ENCODE assay signal across 22 mouse cellular contexts in the genomic region with DNA sequence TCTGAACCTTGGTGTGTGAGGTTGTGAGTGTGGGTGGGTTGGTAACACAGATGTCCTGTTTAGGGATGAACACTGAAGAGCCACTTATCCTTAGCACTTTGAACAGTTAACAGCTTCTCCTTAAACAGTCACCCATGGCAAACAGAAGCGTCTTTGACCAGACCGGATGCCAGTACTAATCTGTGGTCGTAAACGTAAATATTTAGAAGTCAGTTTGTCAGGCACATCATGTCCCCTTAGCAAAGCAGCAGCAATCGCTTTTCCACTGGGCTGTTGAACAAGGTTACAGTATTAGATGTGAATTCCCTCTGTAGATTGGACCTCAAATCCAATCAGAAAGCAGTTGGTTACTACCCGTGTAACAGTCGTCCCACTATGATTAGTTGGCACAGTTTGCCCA. TPM values are rescaled to one million over a fixed set of nuclear protein-coding genes. Genes with fewer than 3 reads are reported as not detected.
DNase-seq lines count a peak whose midpoint lies in the region; ATAC-seq and TF ChIP-seq lines count a peak whose summit lies in the region.
"Had no signal": no experiment of that assay in that cellular context is flagged by ENCODE, and none has a peak within 500 bp of the region (broad histone marks: within the 10 kb centered on the region; RNA-seq: fewer than 3 reads in every experiment).

No protein-coding gene starts in this region.

- H3K4me3 ChIP-seq in layer of hippocampus, adult 2 months, result no peak overlapping the region
- no peak overlapping the region for H3K4me3 ChIP-seq in lung, embryonic 16.5 days (ENCODE audit: low read length)
- H3K4me3 ChIP-seq: forebrain, embryonic 10.5 days; forebrain, embryonic 13.5 days; heart, adult 2 months; heart, embryonic 10.5 days; heart, embryonic 13.5 days had no signal

- DNase-seq in layer of hippocampus, adult 2 months (ENCODE audit: low spot score in 2 of 2), result no peak
- DNase-seq in layer of hippocampus, adult 9-11 months, result no peak
- DNase-seq in lung, postnatal 14 days, result no peak
- peak; percentile 29 for DNase-seq in lung, postnatal 25 days (ENCODE audit: low spot score)
- DNase-seq in adrenal gland, postnatal 36 days, result no peak
- DNase-seq: adrenal gland, adult 2 months; adrenal gland, postnatal 14 days; cerebellum, adult 9-10 months; gastrocnemius, postnatal 10 days; gastrocnemius, postnatal 36 days; heart, adult 2 months; heart, postnatal 14 days; heart, postnatal 4 days had no signal

- peak overlapping the region; percentile 85 for H3K27ac ChIP-seq in layer of hippocampus, adult 2 months
- peak overlapping the region; percentile 18; the same call in 1 of the 2 replicates for H3K27ac ChIP-seq in lung, embryonic 16.5 days (ENCODE audit: low read length)
- H3K27ac ChIP-seq: forebrain, embryonic 10.5 days; forebrain, embryonic 13.5 days; heart, adult 2 months; heart, embryonic 10.5 days; heart, embryonic 13.5 days; hindbrain, embryonic 14.5 days had no signal

- no peaks in the 10 kb centered on the region for H3K36me3 ChIP-seq in lung, embryonic 16.5 days (ENCODE audit: control insufficient read depth, insufficient read depth, low read length)

- 47% methylated on average over 7 of the region's 7 CpGs for WGBS in lung, embryonic 16.5 days

- no peaks in the 10 kb centered on the region for H3K9me3 ChIP-seq in lung, embryonic 16.5 days (ENCODE audit: control insufficient read depth, low read length)
- H3K9me3 ChIP-seq: forebrain, embryonic 10.5 days; forebrain, embryonic 13.5 days; heart, embryonic 10.5 days; heart, embryonic 13.5 days had no signal

- H3K9ac ChIP-seq in lung, embryonic 16.5 days (ENCODE audit: low read length), result no peak overlapping the region
- H3K9ac ChIP-seq: forebrain, embryonic 13.5 days; heart, embryonic 13.5 days; hindbrain, embryonic 14.5 days had no signal

- H3K4me1 ChIP-seq in lung, embryonic 16.5 days (replicated peaks; ENCODE audit: control insufficient read depth, insufficient read depth, low read length), result no peaks in the 10 kb centered on the region
- H3K4me1 ChIP-seq: forebrain, embryonic 10.5 days; forebrain, embryonic 13.5 days had no signal

- peak; percentile 61 for ATAC-seq in lung, embryonic 16.5 days (ENCODE audit: low read depth)
- ATAC-seq: CD4-positive, CD25-positive, alpha-beta regulatory T cell, adult 4 months; hindbrain, postnatal 0 days had no signal

- H3K27me3 ChIP-seq in lung, embryonic 16.5 days (ENCODE audit: control insufficient read depth, insufficient read depth, low read depth, low read length), result no peaks in the 10 kb centered on the region
- H3K27me3 ChIP-seq: forebrain, embryonic 13.5 days; heart, embryonic 13.5 days had no signal

- H3K4me2 ChIP-seq in lung, embryonic 16.5 days (ENCODE audit: low read depth, low read length), result no peak overlapping the region
- H3K4me2 ChIP-seq: forebrain, embryonic 13.5 days; heart, embryonic 13.5 days; hindbrain, embryonic 14.5 days had no signal

- no peak for TF ChIP-seq CTCF in layer of hippocampus, adult 2 months (conservative IDR thresholded peaks at IDR 0.05)

RNA-seq across cellular contexts. Expression of a gene that starts 30.3 kb away (rescaled TPM):
- total RNA-seq in layer of hippocampus, adult 2 months (2021), result 10 to 100 TPM; 63.0 to 63.2 TPM
- 21.1 and 21.3 TPM in 2 replicates for polyA plus RNA-seq in lung, embryonic 16.5 days (2015; fragmentation: Nextera tagmentation; extraction: Ambion mirVana)
- 1 to 10 TPM; 5.9 to 6.4 TPM for total RNA-seq in adrenal gland, postnatal 36 days (2021)

RNA-seq across cellular contexts. Expression of a gene that starts 47.1 kb away (rescaled TPM):
- total RNA-seq in layer of hippocampus, adult 2 months (2021), result 100 to 1,000 TPM; 291 to 316 TPM
- polyA plus RNA-seq in lung, embryonic 16.5 days (2015; fragmentation: Nextera tagmentation; extraction: Ambion mirVana), result 0.78 and 1.1 TPM in 2 replicates
- 1 to 10 TPM; 3.3 to 5.2 TPM for total RNA-seq in adrenal gland, postnatal 36 days (2021)
- polyA plus RNA-seq: C2C12 had no signal

Comparison
In these comparisons a context has a peak if more than half of its experiments do, and no peak if none do; other contexts are left out.
1. RNA of a gene that starts 30.3 kb away (total RNA-seq): 63.0 to 63.2 TPM in layer of hippocampus, adult 2 months; 5.9 to 6.4 TPM in adrenal gland, postnatal 36 days; every median in the first group is over 4 times any median in the second.
2. RNA of a gene that starts 47.1 kb away (total RNA-seq): 291 to 316 TPM in layer of hippocampus, adult 2 months; 3.3 to 5.2 TPM in adrenal gland, postnatal 36 days; every median in the first group is over 10 times any median in the second.